Mouse (Mus musculus) forebrain, postnatal 0 days (tissue): ENCODE data around the gene Sirt4. TPM values are rescaled to one million over a fixed set of nuclear protein-coding genes. Genes with fewer than 3 reads are reported as not detected.

Source experiments
- ATAC-seq: fragments of 200-750 bp; cut with Nextera tagmentation; 2 replicates; pipeline ENCODE4 v1.8.0; 2017; ENCODE audit warnings: mild to moderate bottlenecking, moderate library complexity
- DNase-seq: peaks from one replicate; pipeline ENCODE4 v3.0.0-alpha.2; 2015
- H3K27ac ChIP-seq: fragments of 300-500 bp; sonication (generic); 2 replicates; pipeline ENCODE4 v1.5.1; 2014; ENCODE audit warnings: low read depth, mild to moderate bottlenecking, antibody characterized with exemption, low read length, moderate library complexity, mixed read lengths
- H3K27me3 ChIP-seq: fragments of 300-500 bp; sonication (generic); 2 replicates; pipeline ENCODE4 v1.6.1; 2014; ENCODE audit warnings: mild to moderate bottlenecking, low read length, mixed read lengths; ENCODE audit not compliant: insufficient read depth
- H3K36me3 ChIP-seq: fragments of 300-500 bp; sonication (generic); 2 replicates; pipeline ENCODE4 v1.6.1; 2014; ENCODE audit warnings: mild to moderate bottlenecking, moderate library complexity; ENCODE audit not compliant: insufficient read depth
- H3K4me1 ChIP-seq: fragments of 300-500 bp; sonication (generic); 2 replicates; pipeline ENCODE4 v1.6.1; 2014; ENCODE audit warnings: antibody characterized with exemption; ENCODE audit not compliant: insufficient read depth
- H3K4me2 ChIP-seq: fragments of 300-500 bp; sonication (generic); 2 replicates; pipeline ENCODE4 v1.6.1; 2014; ENCODE audit warnings: low read depth, mild to moderate bottlenecking, moderate library complexity
- H3K4me3 ChIP-seq: fragments of 300-500 bp; sonication (generic); 2 replicates; pipeline ENCODE4 v1.5.1; 2014; ENCODE audit warnings: low read depth, low read length, mixed read lengths
- H3K9ac ChIP-seq: fragments of 300-500 bp; sonication (generic); 2 replicates; pipeline ENCODE4 v1.6.1; 2014; ENCODE audit warnings: mild to moderate bottlenecking
- H3K9me3 ChIP-seq: fragments of 300-500 bp; sonication (generic); 2 replicates; pipeline ENCODE4 v1.6.1; 2016; ENCODE audit warnings: low read length
- CTCF ChIP-seq: sonication (generic); IDR thresholded peaks from 2 replicates; pipeline ENCODE4 v1.5.1; 2016; ENCODE audit warnings: antibody characterized with exemption, control low read depth, low read depth
- WGBS: fragments of 180-500 bp; shearing (Covaris S2); extraction: QIAGEN DNeasy Blood & Tissue Kit; methylation state at CpG from one replicate; pipeline ENCODE4 v1.1.7; 2014; 5-methylcytosine and 5-hydroxymethylcytosine counted together
- polyA plus RNA-seq: library from polyadenylated mRNA; unstranded; fragments of >200 nt; fragmentation: Nextera tagmentation; extraction: Ambion mirVana; gene quantifications from 2 replicates; pipeline ENCODE4 v1.2.1, GENCODE M21; 2015
- total RNA-seq: library from RNA; depleted of rRNA; stranded (reverse); fragments of >200 nt; gene quantifications from 2 replicates; pipeline ENCODE4 v1.2.3, GENCODE M21; 2014

The Sirt4 gene
- total and polyA plus RNA-seq, 2 experiments from 2014 or later = 18.3 to 36.3 TPM

GRCm38 (mm10) chr5:115437945-115438315 is 46.6 kb downstream of the Sirt4 start:
- Histone ChIP-seq H3K27ac (peak overlapping the region; percentile 99), H3K4me3 (no peak overlapping the region)
- DNase-seq = peak; percentile 26

DNA sequence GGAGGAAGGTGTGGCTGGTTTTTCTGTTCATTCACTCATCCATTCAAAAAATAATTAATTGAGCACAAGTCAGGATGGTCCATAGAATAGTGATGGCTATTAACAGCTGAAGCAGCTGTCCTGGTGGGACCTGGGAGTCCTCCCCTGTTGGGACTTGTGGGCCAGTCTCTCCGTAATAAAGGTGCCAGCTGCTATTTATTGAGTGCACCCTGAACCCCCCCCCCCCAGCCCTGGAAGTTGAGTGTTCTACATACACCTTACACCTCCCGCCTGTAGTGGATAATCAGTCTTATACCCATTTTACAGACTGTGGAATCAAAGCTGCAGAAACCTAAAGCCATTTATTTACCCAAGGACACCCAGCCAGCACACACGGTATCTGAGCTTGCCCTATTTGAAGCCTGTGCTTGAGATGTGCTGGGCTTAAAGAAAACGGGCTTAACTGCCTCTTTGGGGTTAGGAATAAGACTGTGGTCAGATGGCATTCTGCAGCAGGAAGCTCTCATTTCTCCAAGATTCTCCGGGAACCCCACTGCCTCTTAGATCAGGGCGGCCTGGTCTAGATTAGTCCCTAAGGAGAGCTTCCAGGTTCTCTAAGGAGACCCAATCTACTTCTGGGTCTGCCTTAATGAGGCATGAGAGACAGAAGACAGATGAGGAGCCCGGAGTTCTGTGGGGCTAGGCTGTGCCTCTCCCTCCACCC is 47.1 kb downstream of the Sirt4 start:
- Histone ChIP-seq H3K4me2 (peak overlapping the region; percentile 65; the same call in 1 of the 2 replicates), H3K27ac (peak overlapping the region; percentile 99), H3K27me3 (no peaks in the 10 kb centered on the region), H3K9ac (peak overlapping the region; percentile 73), H3K9me3 (no peaks in the 10 kb centered on the region), H3K4me1 (peaks cover 39% of the 10 kb centered on the region), H3K4me3 (no peak overlapping the region), H3K36me3 (peaks cover 27% of the 10 kb centered on the region)
- DNase-seq = no peak
- no peak for TF ChIP-seq CTCF
- 13% methylated on average over 7 of the region's 7 CpGs for WGBS
- ATAC-seq = no peak

More at GRCm38 (mm10) chr5:115437945-115438315, 46.6 kb downstream of the Sirt4 start:
- Histone ChIP-seq H3K27me3 (no peaks in the 10 kb centered on the region), H3K4me1 (peaks cover 34% of the 10 kb centered on the region), H3K9me3 (no peaks in the 10 kb centered on the region), H3K9ac (0 out of 2 replicates have a peak overlapping the region, but pooled peaks have one; percentile 18), H3K4me2 (no peak overlapping the region), H3K36me3 (peaks cover 30% of the 10 kb centered on the region)
- WGBS = 8% methylated on average over 2 of the region's 2 CpGs
- ATAC-seq = no peak
- no peak for TF ChIP-seq CTCF

GRCm38 (mm10) chr5:115436421-115437124 is 48.0 kb downstream of the Sirt4 start:
- peak; percentile 31; the same call in 1 of the 2 replicates for TF ChIP-seq CTCF
- H3K9me3 ChIP-seq = no peaks in the 10 kb centered on the region
- peaks cover 20% of the 10 kb centered on the region for H3K36me3 ChIP-seq
- H3K4me3 ChIP-seq = peak overlapping the region; percentile 32
- peak; percentile 95 for DNase-seq
- peak overlapping the region; percentile 73 for H3K9ac ChIP-seq
- H3K27me3 ChIP-seq = no peaks in the 10 kb centered on the region
- WGBS = 1% methylated on average over 42 of the region's 43 CpGs
- H3K27ac ChIP-seq = peak overlapping the region; percentile 99
- peaks cover 47% of the 10 kb centered on the region for H3K4me1 ChIP-seq
- peak; percentile 94 for ATAC-seq
- H3K4me2 ChIP-seq = peak overlapping the region; percentile 65

DNA sequence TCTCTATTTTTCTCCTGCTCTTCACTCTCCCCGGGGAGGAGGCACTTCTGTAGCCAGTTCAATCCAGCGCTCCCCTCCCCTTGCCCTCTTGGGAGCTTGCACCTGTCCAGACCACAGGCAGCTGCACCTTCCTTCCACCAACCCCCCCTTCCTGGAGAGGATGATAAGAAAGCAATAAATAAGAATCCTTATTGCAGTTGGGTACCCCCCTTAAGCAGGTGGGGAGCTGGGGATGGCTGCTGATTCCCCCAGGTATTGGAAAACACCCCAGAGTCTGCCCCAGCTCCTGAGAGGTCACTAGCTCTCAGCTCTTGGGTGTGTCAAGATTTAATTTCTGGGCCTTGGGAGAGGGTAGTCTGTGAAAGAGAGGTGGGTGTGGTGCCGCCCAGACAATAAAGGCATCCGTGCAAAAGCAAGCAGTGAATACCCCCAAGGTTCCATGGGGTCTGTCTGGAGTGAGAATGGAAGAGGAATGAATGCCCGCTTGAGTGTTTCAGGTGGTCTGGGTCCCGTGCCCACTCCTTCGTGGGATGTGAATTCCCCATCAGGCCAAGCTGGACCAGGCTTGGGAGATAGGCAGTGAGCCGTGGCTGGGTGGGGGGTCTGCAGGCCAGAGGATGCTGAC is 48.7 kb downstream of the Sirt4 start:
- Histone ChIP-seq H3K9ac (peak overlapping the region; percentile 73), H3K4me1 (peaks cover 54% of the 10 kb centered on the region), H3K36me3 (peaks cover 20% of the 10 kb centered on the region), H3K27me3 (no peaks in the 10 kb centered on the region), H3K4me3 (peak overlapping the region; percentile 32), H3K27ac (peak overlapping the region; percentile 99), H3K9me3 (no peaks in the 10 kb centered on the region), H3K4me2 (peak overlapping the region; percentile 65)
- DNase-seq = no peak
- 7% methylated on average over 8 of the region's 8 CpGs for WGBS
- no peak; the same call in 1 of the 2 replicates for ATAC-seq
- no peak for TF ChIP-seq CTCF

DNA sequence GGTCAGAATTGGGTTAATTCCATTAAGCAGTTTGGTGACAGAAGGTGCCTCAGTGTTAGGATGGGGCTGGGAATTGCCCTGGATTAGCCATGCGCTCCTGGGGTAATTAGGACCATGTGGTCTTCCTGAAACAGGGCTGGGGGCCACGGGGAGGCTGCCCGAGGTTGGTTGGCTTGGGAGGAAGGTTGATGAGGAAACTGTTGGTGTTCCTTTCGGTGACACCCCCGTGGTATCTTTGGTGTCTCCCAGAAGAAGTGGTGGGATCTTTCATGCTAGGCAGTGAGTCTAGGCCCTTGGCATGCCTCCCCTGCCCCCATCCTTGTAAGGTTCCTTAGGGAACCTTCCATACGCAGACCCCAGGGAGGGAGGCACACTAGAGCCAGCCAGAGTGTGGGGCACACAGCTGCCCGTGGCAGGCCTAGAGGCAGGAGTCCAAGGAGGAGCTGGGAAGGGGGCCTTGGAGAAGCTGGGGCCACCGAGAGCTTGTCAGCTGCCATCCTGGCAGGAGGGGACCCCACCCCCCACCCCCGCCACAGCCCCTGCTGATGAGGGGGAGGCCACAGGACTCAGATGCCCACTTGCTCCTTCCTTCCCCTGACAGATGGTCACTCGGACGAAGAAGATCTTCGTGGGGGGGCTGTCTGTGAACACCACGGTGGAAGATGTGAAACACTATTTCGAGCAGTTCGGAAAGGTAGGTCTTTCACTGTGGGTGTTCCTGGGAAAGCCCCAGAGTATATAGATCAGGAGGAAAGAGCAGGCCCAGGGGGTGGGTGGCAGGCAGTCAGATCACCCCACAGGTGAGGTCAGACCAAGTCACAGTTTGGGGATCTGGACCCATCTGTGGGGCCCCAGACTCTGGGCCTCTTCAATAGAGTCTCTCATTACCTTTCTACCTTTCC is 49.4 kb downstream of the Sirt4 start:
- ATAC-seq (no peak), DNase-seq (peak; percentile 25)
- H3K4me2 ChIP-seq = peak overlapping the region; percentile 65
- peaks cover 17% of the 10 kb centered on the region for H3K36me3 ChIP-seq
- H3K27me3 ChIP-seq = no peaks in the 10 kb centered on the region
- 11% methylated on average over 15 of the region's 15 CpGs for WGBS
- TF ChIP-seq CTCF = no peak
- H3K9me3 ChIP-seq = no peaks in the 10 kb centered on the region
- no peak overlapping the region for H3K4me3 ChIP-seq
- H3K27ac ChIP-seq = peak overlapping the region; percentile 99
- H3K4me1 ChIP-seq = peaks cover 54% of the 10 kb centered on the region
- H3K9ac ChIP-seq = peak overlapping the region; percentile 73

DNA sequence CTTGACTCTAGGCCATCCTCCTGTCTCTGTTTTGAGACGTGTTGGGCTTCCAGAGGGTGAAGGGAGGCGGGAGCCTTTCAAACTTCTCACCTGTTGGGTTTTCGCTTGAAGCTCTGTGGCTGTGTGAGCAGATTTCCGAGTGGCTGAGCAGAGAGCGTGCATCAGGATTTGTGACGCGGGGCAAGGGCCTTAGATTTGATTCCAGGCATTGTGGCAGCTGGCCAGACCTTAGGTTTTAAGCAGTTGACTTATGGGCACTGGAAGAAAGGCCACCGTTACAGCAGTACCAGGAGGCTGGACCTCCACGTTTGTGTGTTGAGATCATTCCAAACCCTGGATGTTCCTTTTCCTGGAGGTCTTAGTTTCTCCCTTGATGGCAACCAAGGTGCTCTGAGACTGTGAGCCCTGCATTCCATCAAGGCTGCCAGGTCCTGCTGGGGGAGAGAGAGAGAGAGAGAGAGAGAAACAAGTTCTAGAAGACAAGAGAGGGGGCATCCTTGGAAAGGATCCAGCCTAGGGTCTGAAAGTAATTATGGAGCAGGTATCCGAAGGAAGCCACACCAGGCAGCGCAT is 50.2 kb downstream of the Sirt4 start:
- peak; percentile 22 for DNase-seq
- peaks cover 54% of the 10 kb centered on the region for H3K4me1 ChIP-seq
- H3K9ac ChIP-seq = peak overlapping the region; percentile 14; the same call in 1 of the 2 replicates
- H3K27ac ChIP-seq = peak overlapping the region; percentile 99
- peak overlapping the region; percentile 5; the same call in 1 of the 2 replicates for H3K4me2 ChIP-seq
- TF ChIP-seq CTCF = no peak
- no peak for ATAC-seq
- H3K4me3 ChIP-seq = no peak overlapping the region
- WGBS = 10% methylated on average over 11 of the region's 11 CpGs
- H3K36me3 ChIP-seq = peaks cover 10% of the 10 kb centered on the region; the same call in 1 of the 2 replicates
- H3K9me3 ChIP-seq = no peaks in the 10 kb centered on the region
- no peaks in the 10 kb centered on the region for H3K27me3 ChIP-seq
